Mouse (Mus musculus): ENCODE measurements around the gene Grasp.
A peak's percentile ranks its signal among the peaks of the same experiment; 100 is the strongest.

The Grasp gene

GRCm38 (mm10) chr15:101194951-101195823, 28.8 kb upstream of the Grasp start:
- DNase-seq (ENCODE audit: inconsistent ontology term) = no peak

GRCm38 (mm10) chr15:101196079-101196795, 27.8 kb upstream of the Grasp start:
- DNase-seq (ENCODE audit: inconsistent ontology term) = no peak

- no peak for DNase-seq (ENCODE audit: inconsistent ontology term)
Observed at GRCm38 (mm10) chr15:101196961-101197360, 27.0 kb upstream of the Grasp start.

GRCm38 (mm10) chr15:101197497-101198179, 26.4 kb upstream of the Grasp start:
- no peak for DNase-seq (ENCODE audit: inconsistent ontology term)

- DNase-seq (ENCODE audit: inconsistent ontology term) = peak; percentile 54
Observed at GRCm38 (mm10) chr15:101198218-101198617, 25.8 kb upstream of the Grasp start.

- no peak for DNase-seq (ENCODE audit: inconsistent ontology term)
Observed at GRCm38 (mm10) chr15:101198850-101199249, 25.1 kb upstream of the Grasp start.

GRCm38 (mm10) chr15:101200777-101201295, 23.2 kb upstream of the Grasp start:
- no peak for DNase-seq (ENCODE audit: inconsistent ontology term)

GRCm38 (mm10) chr15:101201414-101201813, 22.6 kb upstream of the Grasp start:
- DNase-seq (ENCODE audit: inconsistent ontology term) = no peak

- DNase-seq (ENCODE audit: inconsistent ontology term) = no peak
Observed at GRCm38 (mm10) chr15:101203673-101204072, 20.3 kb upstream of the Grasp start.

- no peak for DNase-seq (ENCODE audit: inconsistent ontology term)
Observed at GRCm38 (mm10) chr15:101204781-101205180, 19.2 kb upstream of the Grasp start.

GRCm38 (mm10) chr15:101210228-101210627, 13.8 kb upstream of the Grasp start:
- no peak for DNase-seq (ENCODE audit: inconsistent ontology term)

- no peak for DNase-seq (ENCODE audit: inconsistent ontology term)
Observed at GRCm38 (mm10) chr15:101210998-101211613, 12.9 kb upstream of the Grasp start.

GRCm38 (mm10) chr15:101212435-101212834, 11.6 kb upstream of the Grasp start:
- no peak for DNase-seq (ENCODE audit: inconsistent ontology term)

- DNase-seq (ENCODE audit: inconsistent ontology term) = no peak
Observed at GRCm38 (mm10) chr15:101215136-101215535, 8.9 kb upstream of the Grasp start.

- DNase-seq (ENCODE audit: inconsistent ontology term) = no peak
Observed at GRCm38 (mm10) chr15:101216036-101216435, 8.0 kb upstream of the Grasp start.

GRCm38 (mm10) chr15:101220905-101221297, 3.1 kb upstream of the Grasp start:
- no peak for DNase-seq (ENCODE audit: inconsistent ontology term)

- DNase-seq (ENCODE audit: inconsistent ontology term) = peak; percentile 84
Observed at GRCm38 (mm10) chr15:101221298-101222104, 2.5 kb upstream of the Grasp start.

GRCm38 (mm10) chr15:101222897-101223482, 998 bp upstream of the Grasp start:
- DNase-seq (ENCODE audit: inconsistent ontology term) = no peak

GRCm38 (mm10) chr15:101223596-101223995, 392 bp upstream of the Grasp start:
- no peak for DNase-seq (ENCODE audit: inconsistent ontology term)

GRCm38 (mm10) chr15:101224977-101225376, 989 bp downstream of the Grasp start:
- no peak for DNase-seq (ENCODE audit: inconsistent ontology term)

Measured in Muller cell, postnatal 12 days (primary cell).